Mouse (Mus musculus): ENCODE data around the gene Fam217b. TPM values are rescaled to one million over a fixed set of nuclear protein-coding genes. Genes with fewer than 3 reads are reported as not detected.

Gene Fam217b
- total RNA-seq (2017), result 19.8 and 20.1 TPM in 2 replicates

DNA sequence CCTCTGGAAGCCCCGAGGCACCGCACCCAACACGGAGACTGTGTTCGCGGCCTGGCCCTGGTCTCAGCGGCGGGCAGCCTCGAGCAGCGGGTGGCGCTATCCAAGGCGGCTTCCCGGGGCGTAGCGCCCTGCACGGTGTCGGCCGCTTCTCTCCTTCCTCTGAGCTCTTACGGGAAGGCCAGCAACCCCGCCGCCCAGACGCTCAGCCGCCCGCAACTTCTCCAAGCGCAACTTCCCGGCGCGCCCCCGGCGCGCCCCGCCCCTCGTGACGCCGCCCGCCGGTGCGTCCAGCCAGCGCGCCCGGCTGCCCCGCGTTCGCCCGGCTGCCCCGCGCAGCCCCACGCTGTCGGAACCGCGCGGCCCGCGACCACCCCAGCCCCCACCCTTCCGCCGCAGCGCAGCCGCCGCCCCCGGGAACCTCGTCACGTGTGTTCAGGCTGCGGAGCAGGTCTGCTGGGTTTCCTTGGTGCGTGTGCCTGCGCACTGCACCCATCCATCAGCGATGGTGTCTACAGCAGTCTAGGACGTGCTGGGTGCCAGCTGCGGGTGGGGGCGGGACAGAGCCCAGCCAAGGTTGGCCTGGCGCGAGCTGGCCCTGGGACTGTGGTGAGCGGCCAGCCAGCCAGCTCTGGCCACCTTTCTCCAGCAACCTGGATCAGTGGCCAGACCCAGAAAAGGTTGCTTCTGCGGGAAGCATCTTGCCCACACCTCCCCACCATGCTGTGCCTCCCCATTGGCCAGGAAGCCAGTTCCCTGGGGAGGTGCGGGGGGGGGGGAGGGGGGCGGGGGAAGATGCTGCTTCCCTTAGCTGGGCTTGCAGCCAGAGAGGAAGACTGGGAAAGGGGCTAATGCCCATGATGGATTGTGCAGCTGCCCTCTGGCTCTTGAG, at the start of gene Fam217b, which contains the start of gene Ppp1r3d:
Gene Fam217b (plus strand): TSS at position 264 of the 889 bp plus-strand sequence.
Gene Ppp1r3d (minus strand): TSS at position 212 of the 889 bp plus-strand sequence.
- ATAC-seq (ENCODE audit: extremely low read depth, insufficient number of reproducible peaks, low FRiP score, poor library complexity, severe bottlenecking), result peak; percentile 64

DNA sequence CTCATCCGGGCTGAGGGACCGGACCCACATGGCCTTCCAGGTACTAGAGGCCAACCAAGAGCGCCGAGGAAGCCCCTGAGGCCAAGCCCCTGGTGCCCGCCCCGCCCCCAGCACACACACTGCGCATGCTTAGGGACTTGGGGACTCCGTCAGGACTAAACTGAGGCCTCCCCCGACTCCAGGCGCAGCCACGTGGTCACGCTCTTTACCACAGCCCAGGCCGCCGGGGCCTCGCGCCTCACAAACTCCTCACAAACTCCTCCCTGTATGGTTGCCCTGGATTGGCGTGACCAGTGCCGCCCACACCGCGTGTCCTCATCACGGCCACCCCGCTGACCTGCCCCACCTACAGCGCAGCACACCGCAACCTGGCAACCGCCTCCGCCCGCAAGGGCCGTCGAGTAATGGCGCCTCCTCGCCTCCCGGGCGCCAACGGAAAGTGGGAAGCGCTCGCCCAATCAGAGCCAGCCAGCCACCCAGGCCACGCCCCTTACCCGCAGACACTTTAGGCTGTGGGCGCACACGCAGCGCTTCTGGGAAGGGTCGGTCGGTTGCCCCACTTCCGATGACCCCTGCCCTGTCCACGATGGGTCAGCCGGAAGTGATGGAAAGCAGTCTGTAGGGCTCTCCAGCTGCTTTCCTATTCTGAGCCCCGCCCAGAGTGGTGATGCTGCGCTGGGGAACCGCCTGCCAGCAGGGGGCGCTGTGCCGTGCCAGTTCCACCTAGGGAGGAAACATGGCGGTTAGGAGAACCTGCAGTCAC, 7.1 kb upstream of the Fam217b start, which contains the start of gene Sycp2:
Gene Sycp2 (minus strand): TSS at position 633 of the 763 bp plus-strand sequence.
- ATAC-seq (ENCODE audit: extremely low read depth, insufficient number of reproducible peaks, low FRiP score, poor library complexity, severe bottlenecking), result peak; percentile 50; the same call in 1 of the 2 replicates

DNA sequence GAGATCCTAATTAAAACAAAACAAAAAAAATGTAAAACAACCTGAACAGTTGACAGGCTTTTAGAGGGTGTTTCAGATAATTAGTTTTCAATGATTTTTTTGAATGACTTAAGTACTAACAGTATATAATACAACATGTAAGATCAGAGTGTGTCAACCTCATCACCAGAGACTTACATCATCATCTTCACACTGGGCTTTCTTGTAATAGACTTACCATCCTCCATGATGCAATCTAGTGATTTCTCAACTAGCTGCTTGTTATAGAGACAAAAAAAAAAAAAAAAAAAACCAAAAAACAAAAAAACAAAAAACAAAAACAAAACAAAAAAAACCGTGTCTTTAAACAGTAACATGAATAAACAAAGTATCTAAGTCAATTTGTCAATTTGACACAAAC, 5.3 kb upstream of the Fam217b start:
- peak; percentile 76 for ATAC-seq (ENCODE audit: extremely low read depth, insufficient number of reproducible peaks, low FRiP score, poor library complexity, severe bottlenecking)

DNA sequence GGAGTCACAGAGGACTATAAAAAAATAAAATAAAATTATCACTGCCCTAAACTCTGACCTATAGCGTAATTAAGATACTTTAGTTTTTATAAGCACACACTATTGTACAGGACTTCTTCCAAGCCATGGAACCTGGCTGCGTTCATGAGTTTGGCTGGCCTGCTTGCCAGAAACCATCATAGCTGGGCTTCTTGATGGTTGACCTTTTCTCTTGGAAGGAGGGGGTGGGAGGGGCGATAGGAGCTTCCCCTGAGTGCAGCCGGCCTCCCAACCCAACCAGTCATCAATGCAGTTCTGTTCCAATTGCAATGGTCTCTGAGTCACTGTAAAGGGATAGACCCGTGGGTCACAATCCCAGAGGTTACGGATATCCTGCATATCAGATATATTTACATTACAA, 4.0 kb upstream of the Fam217b start:
- ATAC-seq (ENCODE audit: extremely low read depth, insufficient number of reproducible peaks, low FRiP score, poor library complexity, severe bottlenecking), result no peak

DNA sequence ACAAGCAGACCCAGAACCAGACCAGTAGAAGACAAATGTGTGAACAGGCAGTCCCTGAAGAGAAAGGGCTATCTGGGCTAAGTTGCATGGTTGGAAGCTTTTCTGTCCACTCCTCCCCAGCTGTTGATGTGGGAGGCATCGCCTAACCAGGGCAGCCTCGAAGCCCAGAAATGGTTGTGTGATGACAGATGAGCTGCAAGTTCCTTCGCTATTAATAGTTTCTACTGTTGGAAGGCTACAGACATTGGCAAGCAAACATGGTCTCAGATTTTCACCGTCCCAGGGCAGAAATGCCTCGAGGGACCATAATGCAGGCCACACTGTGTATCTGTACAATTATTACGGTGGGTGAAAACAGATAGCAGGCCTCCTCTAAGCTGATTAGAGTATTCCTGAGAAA, 1.7 kb upstream of the Fam217b start:
- ATAC-seq (ENCODE audit: extremely low read depth, insufficient number of reproducible peaks, low FRiP score, poor library complexity, severe bottlenecking), result no peak

DNA sequence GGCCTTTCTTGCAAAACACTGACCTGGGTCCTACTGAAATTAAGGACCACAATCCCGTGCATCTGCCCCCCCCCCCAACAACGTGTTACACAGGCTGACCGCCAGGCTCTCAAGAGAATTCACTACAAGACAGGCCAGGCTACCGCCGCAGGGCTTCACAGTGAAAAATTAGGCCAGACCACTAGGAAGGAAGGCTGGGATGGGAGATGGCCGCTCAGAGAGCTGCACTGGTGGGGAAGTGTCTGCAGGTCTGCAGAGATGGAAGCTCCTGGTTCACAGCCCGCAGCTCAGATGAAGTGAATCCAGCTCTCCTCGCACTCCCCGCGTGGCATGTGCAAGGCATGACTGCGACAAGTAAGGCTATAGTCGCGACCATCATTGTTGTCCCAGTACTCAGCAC, 1.2 kb upstream of the Fam217b start:
- ATAC-seq (ENCODE audit: extremely low read depth, insufficient number of reproducible peaks, low FRiP score, poor library complexity, severe bottlenecking), result no peak

DNA sequence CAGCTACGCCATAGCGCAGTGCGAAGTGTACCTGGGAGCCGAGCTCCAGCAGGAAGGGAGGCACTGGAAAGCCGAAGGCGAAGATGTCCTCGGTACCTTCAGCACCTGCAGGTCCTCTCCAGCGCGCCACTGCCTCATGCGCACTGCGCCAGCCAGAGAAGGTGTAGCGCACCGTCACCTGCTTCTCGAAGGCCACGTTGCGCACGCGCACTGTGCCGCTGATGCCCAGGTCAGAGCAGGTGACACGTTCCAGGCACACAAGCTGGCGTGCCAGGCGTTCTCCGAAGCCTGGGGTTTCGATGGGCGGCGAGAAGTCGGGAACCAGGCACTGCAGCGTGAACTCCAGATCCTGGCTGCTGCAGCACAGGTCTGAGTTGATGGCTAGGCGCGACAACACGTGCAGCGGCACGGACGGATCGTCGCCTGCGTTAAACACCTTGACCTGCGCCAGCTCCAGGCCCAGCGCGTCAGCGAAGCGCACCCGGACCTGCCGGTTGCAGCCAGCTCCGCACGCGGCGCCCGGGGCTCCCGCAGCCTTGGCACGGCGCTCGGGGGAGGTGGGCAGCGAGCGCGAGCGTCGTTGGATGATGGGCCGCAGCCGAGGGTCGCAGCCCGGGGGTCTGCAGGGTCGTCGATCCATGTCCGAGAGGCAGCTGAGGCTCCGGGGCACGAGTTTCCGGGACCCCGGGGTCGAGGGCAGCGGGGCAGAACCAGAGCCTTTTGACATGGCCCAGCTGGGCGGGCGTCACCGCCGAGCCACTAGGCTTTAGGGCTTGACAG, 653 bp upstream of the Fam217b start:
- ATAC-seq (ENCODE audit: extremely low read depth, insufficient number of reproducible peaks, low FRiP score, poor library complexity, severe bottlenecking), result no peak

DNA sequence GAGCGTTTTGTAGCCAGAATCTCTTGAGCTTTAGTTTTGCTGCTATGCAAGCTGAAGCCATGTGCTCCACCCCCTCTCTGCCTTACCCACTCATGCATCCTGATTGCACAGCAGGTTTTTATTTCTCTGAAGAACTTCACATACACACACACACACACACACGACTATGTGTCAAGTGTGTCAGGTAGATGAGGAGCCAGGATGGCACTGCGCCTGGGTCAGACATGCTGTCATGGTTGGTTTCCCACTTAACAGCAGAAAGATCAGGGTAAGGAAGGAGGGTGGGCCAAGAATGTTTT, 775 bp downstream of the Fam217b start:
- no peak for ATAC-seq (ENCODE audit: extremely low read depth, insufficient number of reproducible peaks, low FRiP score, poor library complexity, severe bottlenecking)

DNA sequence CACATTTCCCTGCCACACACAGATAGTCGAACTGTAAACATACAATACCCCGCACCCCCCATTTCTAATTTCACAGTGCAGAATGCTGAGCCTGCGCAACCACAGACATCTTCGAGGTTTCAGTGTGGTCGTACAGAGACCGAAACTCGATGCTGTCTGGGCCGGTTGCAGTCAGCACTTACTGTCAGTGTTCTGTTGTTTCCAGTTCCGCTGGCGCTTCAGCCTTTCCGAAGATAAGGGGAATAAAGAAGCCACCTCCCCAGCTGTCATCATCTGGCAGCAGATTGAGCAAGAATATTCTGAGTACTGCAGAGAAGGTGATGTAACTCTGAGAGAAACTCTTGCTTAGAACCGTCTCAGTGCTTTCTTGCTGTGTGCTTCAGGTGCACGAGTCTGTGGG, 2.1 kb downstream of the Fam217b start:
- peak; percentile 76 for ATAC-seq (ENCODE audit: extremely low read depth, insufficient number of reproducible peaks, low FRiP score, poor library complexity, severe bottlenecking)

DNA sequence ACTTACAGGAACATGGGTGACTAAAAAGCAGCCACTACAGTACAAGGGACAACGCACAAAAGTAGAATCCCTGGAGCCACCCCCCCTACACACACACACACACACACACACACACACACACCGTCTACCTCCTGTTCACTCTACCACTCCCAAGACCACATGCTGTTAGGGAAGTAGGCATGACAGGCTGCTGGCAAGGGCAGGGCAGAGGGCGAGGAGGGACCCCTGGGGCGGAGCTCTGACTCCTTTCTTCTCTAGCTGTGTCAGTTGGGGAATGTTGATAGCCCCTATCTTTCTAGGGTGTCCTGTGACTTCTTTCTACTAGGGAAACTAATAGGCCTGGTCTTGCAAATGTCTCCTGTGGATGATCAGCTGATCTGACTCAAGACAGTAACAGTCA, 2.6 kb downstream of the Fam217b start:
- ATAC-seq (ENCODE audit: extremely low read depth, insufficient number of reproducible peaks, low FRiP score, poor library complexity, severe bottlenecking), result no peak

DNA sequence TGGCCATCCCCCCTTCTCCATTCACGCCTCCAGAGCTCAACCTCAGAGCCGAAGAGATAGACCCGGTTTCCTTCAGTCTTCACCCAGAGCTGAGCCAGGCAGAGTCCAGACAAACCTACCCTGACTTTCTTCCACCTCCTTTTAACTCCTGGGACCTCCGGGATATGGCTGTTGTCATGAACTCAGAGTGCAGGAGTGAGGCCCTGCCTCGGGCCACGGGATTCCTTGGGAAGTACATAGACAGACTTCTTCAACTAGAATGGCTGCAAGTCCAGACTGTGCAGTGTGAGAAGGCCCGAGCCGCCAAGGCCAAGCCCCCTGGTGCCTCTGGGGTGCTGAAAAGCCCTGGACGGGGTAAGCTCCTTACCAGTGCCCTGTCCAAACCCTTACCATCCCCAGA, 6.3 kb downstream of the Fam217b start:
- no peak for ATAC-seq (ENCODE audit: extremely low read depth, insufficient number of reproducible peaks, low FRiP score, poor library complexity, severe bottlenecking)

DNA sequence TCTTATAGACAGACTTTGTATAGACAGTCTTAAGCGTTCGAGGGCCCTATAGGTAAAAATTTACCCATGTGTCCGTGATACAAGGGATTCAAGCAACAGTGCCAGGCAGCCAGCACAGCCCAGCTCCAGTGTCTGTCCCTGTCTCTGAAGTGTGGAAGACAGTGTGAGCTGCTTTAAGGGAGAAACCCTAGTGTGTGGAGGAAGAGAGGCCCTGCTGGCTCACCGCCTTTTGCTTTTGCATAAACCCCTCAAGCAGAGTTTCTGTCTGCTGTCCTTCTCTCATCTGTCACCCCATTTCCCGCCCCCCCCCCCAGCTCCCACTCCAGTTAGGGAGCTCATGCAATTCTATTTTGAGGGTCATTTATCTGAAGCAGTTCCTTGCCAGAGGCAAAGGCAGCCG, 7.3 kb downstream of the Fam217b start:
- no peak for ATAC-seq (ENCODE audit: extremely low read depth, insufficient number of reproducible peaks, low FRiP score, poor library complexity, severe bottlenecking)

DNA sequence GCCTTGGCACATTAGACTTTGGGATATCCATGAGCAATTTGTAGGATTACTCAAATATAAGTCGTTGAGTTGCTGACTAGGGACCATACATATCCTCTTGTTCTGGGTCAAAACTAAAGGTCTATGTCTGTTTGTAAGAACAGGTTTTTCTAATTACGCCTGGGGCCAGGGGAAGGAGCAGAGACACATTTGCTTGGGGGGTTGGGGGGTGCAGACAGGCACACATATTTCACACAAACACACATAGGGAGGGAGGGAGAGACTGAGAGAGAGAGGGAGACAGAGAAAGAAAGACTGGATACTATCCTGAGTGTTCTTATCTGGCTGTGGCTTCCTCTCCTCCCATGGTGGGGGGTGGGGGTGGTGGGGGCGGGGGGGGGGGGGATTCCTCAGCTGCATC, 7.9 kb downstream of the Fam217b start:
- no peak for ATAC-seq (ENCODE audit: extremely low read depth, insufficient number of reproducible peaks, low FRiP score, poor library complexity, severe bottlenecking)

DNA sequence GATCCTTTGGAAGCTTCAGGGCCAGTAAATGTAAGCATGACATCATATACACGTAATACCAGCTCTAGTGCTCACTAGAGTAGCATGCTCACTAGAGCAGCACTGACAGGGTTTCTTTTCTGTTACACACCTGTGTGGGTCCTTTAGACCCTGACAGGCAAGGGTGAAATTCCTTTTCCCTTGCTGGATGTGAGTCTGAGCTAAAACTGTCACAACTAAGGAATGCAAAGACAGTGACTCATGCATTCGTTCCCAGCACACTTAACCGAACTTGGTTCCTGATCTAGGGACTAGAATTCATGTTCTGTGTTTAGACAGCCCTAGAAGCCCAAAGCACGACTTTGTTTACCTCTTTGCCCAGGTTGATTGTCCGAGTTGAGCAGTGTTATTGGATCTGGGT, 8.9 kb downstream of the Fam217b start:
- ATAC-seq (ENCODE audit: extremely low read depth, insufficient number of reproducible peaks, low FRiP score, poor library complexity, severe bottlenecking), result no peak

DNA sequence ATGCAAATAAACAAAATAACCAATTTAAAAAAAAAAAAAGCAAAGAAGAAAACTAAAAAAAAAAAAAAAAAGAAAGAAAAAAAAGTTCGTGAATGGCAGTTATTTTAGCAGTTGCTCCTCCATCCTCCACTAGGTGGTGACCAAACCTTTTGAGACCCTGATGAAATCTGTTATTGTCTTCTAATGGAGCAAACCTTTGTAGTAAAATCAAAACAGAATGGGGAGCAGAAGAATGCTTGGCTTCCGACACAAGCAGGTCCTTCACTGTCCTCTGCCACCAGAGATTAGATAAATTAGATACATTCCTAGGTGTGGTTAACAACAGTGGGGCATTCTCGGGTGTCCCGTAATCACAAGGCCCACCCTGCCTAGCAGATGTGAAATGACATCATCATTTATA, 11.9 kb downstream of the Fam217b start:
- ATAC-seq (ENCODE audit: extremely low read depth, insufficient number of reproducible peaks, low FRiP score, poor library complexity, severe bottlenecking), result no peak

DNA sequence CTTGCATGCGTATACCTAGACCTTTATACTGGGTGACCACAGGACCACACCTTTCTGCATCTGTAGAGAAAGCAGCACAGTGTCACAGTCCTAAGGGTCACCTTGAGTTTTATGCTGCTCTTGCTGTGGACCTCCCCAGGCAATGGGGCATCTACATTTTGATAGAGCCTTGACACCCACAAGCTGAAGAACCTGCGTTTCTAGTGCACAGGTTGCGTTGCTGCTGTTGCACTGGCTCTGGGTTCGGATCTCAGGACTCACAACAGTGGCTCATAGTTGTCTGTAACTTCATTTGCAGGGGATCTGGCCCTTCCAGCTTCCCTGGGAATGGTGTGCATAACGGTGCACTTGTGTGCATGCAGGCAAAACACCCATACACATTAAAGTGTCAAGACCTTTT, 12.9 kb downstream of the Fam217b start:
- no peak for ATAC-seq (ENCODE audit: extremely low read depth, insufficient number of reproducible peaks, low FRiP score, poor library complexity, severe bottlenecking)

DNA sequence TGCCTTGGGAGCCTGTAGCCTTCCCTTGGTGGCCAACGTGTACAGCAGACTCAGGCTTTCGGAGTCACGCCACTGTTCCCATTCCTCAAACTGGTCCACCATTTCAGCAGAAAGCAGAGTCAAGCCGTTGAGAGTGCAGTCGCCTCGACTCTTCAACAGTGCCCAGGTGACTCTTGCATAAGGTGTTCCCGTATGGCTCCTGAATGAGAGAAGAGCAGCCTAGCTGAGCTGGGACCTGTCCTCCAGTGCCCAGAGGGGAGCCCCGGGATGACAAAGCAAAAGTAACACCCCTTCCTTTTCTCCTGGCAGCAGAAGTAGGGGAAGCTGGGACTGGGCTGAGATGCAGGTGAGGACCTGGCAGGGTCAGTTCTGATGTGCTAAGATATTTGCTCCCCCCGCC, 13.9 kb downstream of the Fam217b start:
- no peak for ATAC-seq (ENCODE audit: extremely low read depth, insufficient number of reproducible peaks, low FRiP score, poor library complexity, severe bottlenecking)

DNA sequence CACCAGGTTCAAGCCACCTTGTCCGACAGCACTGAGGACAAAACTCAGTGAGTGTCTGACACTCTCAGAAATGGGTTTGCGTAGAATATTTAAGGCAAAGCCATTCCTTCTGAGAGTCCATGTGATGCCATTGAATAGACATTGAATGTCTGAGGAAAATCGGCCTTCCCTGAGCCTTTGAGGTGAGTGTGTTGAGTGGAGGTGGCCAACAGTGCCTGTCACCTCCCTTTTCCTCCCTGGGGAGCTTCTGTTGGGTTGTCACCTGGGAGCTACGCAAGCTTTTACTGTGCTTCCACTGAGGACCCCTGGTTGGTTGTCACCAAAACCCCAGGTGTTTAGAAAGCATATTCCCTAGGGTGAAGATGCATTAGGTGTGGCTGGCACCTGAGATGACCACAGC, 14.4 kb downstream of the Fam217b start:
- no peak for ATAC-seq (ENCODE audit: extremely low read depth, insufficient number of reproducible peaks, low FRiP score, poor library complexity, severe bottlenecking)

DNA sequence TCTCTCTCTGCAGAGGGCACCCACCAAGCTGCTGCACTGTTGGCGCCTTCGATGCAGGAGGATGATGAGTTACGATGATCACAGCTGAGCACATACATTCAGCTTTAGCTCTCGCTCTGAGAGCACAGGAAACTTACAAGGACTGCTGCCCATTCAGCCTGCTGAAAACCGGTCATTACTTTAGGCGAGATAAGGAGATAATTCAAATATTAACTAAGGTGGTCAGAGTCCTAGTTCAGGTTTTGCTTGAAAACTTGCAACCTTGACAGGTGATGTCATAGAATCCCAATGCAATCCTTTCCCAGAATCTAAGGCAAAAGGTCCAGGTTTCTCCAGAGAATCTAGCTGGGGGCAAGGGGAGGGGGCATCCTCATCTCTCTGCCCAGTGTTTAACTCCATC, 15.1 kb downstream of the Fam217b start:
- ATAC-seq (ENCODE audit: extremely low read depth, insufficient number of reproducible peaks, low FRiP score, poor library complexity, severe bottlenecking), result no peak
